Mouse (Mus musculus) ES-Bruce4 (cell line): ENCODE results near the gene Rflna.

Source experiments
- CTCF ChIP-seq: IDR thresholded peaks from one replicate; pipeline ENCODE4 v1.8.1; 2011; ENCODE audit warnings: low read depth, low read length
- EP300 ChIP-seq: IDR thresholded peaks from 2 replicates; pipeline ENCODE4 v1.6.1; 2011; ENCODE audit warnings: low read depth, low read length; ENCODE audit not compliant: insufficient read depth
- POLR2A ChIP-seq: IDR thresholded peaks from one replicate; pipeline ENCODE4 v1.8.1; 2011; ENCODE audit warnings: low read length; ENCODE audit not compliant: insufficient read depth

GRCm38 (mm10) chr5:125017332-125017731, 14.3 kb downstream of the Rflna start:
- no peak for TF ChIP-seq POLR2A
- no peak for TF ChIP-seq CTCF
- no peak for TF ChIP-seq EP300
